Mouse (Mus musculus): Measurements from ENCODE around the gene Ets1. TPM values are rescaled to one million over a fixed set of nuclear protein-coding genes. Genes with fewer than 3 reads are reported as not detected.

The Ets1 gene
- total RNA-seq, 2 experiments from 2014 or later = 7.5 to 9.4 TPM

- DNase-seq (ENCODE audit: low spot score in 2 of 2) = no peak
These were observed 92.8 kb downstream of the Ets1 start for GRCm38 (mm10) chr9:32728806-32729205.

- no peak for DNase-seq (ENCODE audit: low spot score in 2 of 2)
These were observed 93.2 kb downstream of the Ets1 start for GRCm38 (mm10) chr9:32729207-32729606.

GRCm38 (mm10) chr9:32730001-32730655 lies 94.1 kb downstream of the Ets1 start:
- DNase-seq (ENCODE audit: low spot score in 2 of 2) = no peak

GRCm38 (mm10) chr9:32730656-32731590 lies 94.9 kb downstream of the Ets1 start:
- no peak for DNase-seq (ENCODE audit: low spot score in 2 of 2)

- DNase-seq (ENCODE audit: low spot score in 2 of 2) = no peak
These were observed 95.8 kb downstream of the Ets1 start for GRCm38 (mm10) chr9:32731787-32732186.

- no peak for DNase-seq (ENCODE audit: low spot score in 2 of 2)
These were observed 99.0 kb downstream of the Ets1 start for GRCm38 (mm10) chr9:32735071-32735470.

- DNase-seq (ENCODE audit: low spot score in 2 of 2) = peak in 1 of 2 experiments; percentile 10
These were observed 100.0 kb downstream of the Ets1 start for GRCm38 (mm10) chr9:32736051-32736450.

GRCm38 (mm10) chr9:32739988-32740387 lies 104.0 kb downstream of the Ets1 start:
- DNase-seq (ENCODE audit: low spot score in 2 of 2) = no peak

- DNase-seq (ENCODE audit: low spot score in 2 of 2) = no peak
These were observed 104.8 kb downstream of the Ets1 start for GRCm38 (mm10) chr9:32740751-32741387.

- DNase-seq (ENCODE audit: low spot score in 2 of 2) = no peak
These were observed 105.7 kb downstream of the Ets1 start for GRCm38 (mm10) chr9:32741681-32742080.

- DNase-seq (ENCODE audit: low spot score in 2 of 2) = no peak
These were observed 107.1 kb downstream of the Ets1 start for GRCm38 (mm10) chr9:32743157-32743556.

GRCm38 (mm10) chr9:32743642-32744161 lies 107.7 kb downstream of the Ets1 start:
- DNase-seq (ENCODE audit: low spot score in 2 of 2) = no peak

- DNase-seq (ENCODE audit: low spot score in 2 of 2) = no peak
These were observed 108.3 kb downstream of the Ets1 start for GRCm38 (mm10) chr9:32744288-32744687.

GRCm38 (mm10) chr9:32745079-32745763 lies 109.2 kb downstream of the Ets1 start:
- DNase-seq (ENCODE audit: low spot score in 2 of 2) = no peak

- DNase-seq (ENCODE audit: low spot score in 2 of 2) = no peak
These were observed 110.0 kb downstream of the Ets1 start for GRCm38 (mm10) chr9:32745998-32746397.

- no peak for DNase-seq (ENCODE audit: low spot score in 2 of 2)
These were observed 110.6 kb downstream of the Ets1 start for GRCm38 (mm10) chr9:32746615-32747014.

GRCm38 (mm10) chr9:32747624-32748023 lies 111.6 kb downstream of the Ets1 start:
- no peak for DNase-seq (ENCODE audit: low spot score in 2 of 2)

- DNase-seq (ENCODE audit: low spot score in 2 of 2) = no peak
These were observed 112.5 kb downstream of the Ets1 start for GRCm38 (mm10) chr9:32748552-32748951.

- no peak for DNase-seq (ENCODE audit: low spot score in 2 of 2)
These were observed 113.9 kb downstream of the Ets1 start for GRCm38 (mm10) chr9:32749721-32750480.

GRCm38 (mm10) chr9:32752602-32753001 lies 116.6 kb downstream of the Ets1 start:
- no peak for DNase-seq (ENCODE audit: low spot score in 2 of 2)
